Mouse (Mus musculus) forelimb bud, embryonic 11.5 days (tissue): ENCODE measurements at regions not wholly inside any gene's neighbourhood (a gene's known extent, or its start where the extent isn't known, plus 50 kb on each side); places are given as distances from the start of the nearest gene placed in this dataset.
A peak's percentile ranks its signal among the peaks of the same experiment; 100 is the strongest.

ENCODE experiments used
- DNase-seq: peaks from one replicate; pipeline ENCODE4 v3.0.0-alpha.2; 2012; ENCODE audit warnings: low read depth, low spot score

DNA sequence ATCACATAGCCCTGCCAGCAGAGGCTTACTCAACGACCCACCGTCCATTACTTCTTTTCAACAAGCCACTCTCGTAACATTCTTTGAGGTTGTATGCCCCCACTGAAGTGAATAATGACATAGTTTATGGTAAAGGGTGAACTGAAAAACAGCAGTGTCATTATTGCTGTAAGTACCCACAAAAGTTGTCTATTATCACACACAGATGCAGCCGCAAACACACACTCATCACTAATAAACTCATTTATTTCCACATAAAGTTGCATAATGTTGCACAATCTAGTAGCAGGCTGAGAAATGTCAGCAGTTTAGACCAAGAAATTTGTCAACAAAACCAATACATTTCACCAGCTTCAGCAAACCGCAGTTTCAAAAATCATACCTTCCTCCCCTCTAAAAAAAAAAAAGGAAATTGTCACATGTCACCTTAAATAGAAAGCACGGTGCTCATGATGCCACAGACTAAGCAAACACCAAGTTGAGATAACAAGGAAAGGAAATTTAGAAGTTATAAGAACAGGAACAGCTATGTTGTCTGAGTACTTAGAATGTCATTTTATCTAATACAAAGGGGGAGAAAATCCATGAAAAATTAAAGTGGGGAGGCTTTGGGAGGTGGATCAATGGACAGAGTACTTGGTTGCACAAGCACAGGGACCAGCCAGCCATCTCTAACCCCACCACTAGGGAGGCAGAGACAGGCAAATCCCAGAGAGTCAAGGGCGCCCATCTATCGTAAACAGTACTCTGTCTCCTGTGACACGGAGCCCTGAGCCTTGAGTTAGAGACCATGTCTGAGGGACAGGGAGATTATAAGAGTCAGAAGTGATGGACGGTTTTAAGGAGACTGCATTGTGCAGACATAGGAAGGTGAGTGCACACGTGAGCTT lies 195.9 kb downstream of the Hlx start:
- DNase-seq, result no peak

DNA sequence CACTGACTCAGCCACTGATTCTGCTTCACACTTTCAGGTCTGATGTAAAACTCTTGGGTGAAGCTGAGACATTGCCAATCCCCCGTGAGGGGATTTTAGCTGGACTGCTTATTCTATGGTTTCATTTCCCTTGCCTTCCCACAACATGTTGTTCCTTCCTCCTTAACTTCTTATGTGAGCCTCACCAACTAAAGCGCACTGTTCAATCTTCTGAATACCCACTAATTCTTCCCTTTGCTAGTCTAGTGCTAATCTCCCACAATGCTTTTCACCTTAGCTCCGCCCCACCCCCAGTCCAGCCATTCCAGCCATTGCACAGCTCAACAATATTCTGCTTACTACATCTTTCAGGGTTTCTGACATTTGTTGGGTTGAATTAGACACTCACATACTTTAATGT lies 196.7 kb downstream of the Hlx start:
- no peak for DNase-seq

DNA sequence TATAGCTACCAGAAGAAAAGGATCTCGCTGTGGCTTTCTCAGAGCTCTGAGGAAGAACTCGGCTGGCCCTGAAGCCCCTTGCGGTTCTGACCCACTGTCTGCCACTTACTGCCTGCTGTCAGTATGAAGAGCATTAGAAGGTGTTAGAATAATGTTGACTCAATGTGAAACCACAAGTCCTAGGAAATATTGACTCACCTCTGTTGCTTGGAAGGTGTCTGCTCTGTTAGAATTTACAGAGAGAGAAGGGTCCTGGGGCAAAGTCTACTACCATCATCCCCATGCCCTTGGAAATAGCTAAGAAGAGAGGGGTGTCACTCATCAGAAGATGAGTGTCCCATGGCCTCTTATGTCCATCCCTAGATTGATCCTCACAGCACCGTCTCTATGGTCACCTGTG lies 197.9 kb downstream of the Hlx start:
- no peak for DNase-seq

DNA sequence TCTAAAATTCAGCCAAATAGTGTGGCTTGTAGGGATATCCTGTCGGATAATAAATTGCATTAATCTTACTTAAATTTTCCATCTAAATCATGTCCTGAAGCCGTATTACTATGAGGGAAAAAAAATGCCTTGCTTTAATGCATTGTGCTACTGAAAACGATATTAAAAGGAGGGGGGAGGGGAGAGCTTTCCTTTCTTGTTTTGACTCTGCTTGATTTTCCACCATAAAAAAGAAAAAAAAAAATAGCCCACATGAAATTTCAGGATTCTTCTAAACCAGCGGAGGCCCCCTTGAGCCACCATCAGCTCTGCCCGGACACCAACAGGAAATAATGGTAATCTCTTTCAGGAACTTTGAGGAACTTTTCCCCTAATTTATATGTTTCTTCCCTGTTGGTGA lies 198.5 kb downstream of the Hlx start:
- no peak for DNase-seq

DNA sequence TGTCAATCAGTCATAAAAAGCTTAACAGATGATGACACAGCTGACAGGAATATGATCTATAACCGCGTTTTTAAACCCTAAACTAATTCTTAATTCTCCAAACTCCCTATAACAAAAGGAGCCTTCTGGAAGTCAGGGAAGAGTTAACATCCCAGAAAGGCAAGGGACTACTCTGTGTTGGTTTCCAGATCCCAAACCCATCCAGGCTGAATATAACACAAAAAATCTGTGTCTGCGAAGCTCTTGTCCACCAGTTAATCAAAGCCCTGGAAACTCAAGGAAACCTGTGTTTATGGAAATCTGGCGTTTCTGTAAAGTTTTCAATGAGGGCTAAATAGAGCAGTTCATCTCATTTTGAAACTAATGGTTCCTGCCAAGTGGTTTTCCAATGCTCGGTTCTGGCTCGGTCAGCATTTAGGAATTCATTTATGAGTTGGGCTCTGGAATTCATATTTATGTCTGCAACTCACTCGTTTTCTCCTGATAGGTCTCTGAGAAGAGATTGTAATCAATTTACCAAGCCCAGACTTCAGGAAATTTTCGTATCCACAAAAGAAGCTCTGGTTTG lies 199.8 kb downstream of the Hlx start:
- DNase-seq, result no peak

DNA sequence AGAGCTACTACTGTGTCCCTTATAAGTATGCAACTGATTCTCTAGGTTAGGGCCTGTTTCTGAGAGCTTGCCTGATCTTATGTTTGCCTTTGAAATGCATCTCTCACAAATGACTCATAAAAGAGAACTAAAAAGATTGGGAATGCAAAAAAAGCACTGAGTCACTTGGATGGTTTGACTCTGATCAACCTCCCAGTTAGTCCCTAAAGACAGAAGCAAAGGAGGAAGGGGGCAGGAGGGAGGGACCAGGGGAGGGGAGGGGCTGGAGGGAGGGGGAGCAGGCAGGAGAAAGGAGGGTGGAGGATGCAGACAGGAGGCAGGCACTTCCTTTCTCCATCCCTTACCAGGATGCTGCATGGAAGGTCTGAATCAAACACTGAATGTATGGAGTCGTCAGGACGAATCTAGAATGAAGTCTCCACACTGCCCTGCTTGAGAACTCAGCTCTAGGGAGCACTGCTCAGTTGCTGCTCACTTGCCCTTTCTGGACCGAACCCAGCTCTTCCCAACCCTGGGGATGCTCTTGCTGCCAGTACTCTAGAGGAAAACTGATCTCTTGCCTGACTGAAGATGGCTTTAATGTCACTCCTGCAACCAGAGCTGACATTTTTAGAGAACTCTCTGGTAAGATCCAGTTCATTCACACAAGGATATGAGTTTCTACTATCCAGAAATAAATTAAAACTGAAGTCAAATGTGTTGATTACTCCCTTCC lies 201.7 kb downstream of the Hlx start:
- no peak for DNase-seq

DNA sequence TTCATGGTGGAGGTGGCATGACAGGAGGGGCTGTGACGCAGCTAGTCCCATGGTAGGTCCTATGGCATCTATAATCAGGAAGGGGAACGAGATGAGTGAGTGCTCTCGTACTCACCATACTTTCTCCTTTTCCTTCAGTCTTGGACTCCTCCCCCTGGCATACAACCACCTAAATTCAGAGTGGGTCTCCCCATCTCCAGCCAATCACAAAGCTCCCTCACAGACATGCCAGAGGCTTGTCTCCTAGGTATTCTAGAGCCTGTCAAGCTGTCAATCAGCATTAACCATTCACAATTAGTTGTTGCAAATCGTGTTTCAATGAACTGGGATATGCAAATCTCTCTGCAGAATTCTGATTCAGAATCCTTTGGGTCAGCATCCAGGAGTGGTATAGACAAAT lies 206.7 kb downstream of the Hlx start:
- no peak for DNase-seq

DNA sequence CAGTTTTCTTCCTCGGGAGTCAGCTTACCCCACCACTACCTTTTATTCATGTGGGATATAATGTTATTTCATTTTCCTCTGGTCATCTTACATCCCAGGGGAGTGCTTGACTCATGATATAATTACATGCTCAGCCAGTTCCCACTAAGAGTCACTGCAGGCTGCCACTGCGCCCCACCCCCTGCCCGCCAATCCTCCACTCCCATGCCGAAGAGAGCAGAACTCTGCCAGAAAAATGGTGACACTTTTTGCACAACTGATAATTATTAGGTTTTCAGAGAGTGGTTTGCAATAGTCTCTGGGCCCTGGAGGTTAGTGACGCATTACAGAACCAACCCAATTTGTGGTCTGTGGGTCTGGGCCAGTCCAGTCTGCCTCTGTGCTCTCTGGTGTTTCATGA lies 212.9 kb downstream of the Hlx start:
- DNase-seq, result no peak

DNA sequence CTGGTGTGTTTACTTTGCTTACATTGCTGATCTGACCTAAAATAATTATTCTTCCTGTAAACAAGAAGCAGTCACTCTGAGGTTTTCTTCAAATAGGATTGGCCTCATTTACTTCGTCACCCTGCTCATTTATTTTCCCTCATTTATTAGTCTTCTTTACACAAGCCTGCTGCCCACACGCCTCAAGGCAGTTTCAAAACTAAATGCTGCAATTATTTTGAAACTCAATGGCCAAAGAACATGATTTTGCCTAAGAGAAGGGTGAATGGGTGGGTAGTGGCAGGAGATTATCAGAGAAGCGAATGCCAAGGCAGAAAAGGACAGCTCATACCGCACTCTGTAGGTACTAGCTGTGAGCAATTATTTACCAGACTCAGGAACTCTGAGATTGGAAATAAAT lies 227.8 kb downstream of the Hlx start:
- no peak for DNase-seq

DNA sequence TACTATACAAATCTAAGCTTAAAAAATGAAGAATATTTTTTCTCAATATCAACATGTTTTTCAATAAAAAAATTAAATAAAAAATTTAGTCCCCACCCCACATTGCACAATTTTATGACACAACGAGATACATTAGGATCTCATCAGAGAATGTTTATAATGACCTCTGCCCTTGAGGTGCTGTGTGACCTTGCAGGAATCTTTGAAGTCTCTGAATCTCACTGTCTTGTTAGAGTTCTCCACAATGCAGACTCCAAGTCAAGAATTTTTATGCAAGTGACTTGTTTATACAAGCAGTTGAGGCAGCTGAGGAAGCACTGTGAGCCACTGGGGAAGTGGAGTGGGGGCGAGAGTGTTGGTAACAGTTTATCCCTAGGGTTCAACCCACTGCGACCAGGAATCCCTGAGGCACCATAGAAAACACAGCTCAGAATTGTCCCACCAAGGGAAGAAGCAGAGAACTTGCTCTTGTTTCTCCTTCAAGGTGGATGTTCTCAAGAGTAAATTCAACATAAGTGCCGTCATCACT lies 228.5 kb downstream of the Hlx start:
- no peak for DNase-seq

DNA sequence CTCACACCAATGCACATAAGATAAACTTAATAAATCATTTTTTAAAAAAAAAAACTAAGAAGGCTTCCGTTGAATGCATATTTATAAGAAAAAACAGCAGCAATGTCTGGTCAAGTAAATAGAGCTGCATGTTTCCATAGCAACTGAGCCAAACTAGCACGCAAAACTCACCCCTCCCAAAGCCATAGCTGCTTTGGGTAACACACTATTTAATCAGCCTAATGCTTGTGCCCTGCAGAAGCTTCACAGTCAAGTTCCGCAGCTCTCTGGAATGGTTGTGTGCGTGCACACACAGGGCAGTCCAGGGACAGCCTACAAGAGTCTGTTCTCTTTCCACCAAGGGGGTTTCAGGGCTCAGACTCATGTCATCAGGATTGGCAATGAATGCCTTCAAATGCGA lies 231.7 kb downstream of the Hlx start:
- DNase-seq, result no peak

DNA sequence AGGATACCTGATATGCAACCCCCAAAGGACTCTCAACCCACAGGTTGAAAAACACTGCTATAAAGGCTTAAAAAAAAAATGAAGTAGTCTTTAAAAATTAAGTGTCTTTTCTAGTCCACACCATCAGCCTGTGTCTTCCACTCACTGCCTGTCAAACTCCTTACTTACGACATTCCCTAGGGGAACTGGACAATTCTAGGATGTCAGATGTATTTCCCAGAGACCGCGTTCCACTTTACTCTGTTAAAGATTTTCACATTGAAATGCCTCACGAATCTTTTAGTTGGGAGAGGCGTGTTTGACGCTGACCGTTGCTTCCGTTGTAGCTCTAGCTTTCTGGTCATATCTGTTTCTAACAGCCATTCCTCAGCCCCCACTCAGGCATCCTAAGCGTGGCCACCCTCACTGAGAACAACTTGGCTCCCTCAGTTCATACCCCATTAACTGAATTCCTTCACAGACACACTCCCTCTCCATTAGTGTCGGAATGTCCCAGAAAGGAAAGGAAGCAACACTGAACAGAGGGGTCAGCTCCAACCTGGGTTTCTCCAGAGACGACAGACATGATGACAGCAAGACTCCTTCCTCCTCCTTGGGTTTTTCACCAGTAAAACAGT lies 233.4 kb downstream of the Hlx start:
- DNase-seq, result no peak

DNA sequence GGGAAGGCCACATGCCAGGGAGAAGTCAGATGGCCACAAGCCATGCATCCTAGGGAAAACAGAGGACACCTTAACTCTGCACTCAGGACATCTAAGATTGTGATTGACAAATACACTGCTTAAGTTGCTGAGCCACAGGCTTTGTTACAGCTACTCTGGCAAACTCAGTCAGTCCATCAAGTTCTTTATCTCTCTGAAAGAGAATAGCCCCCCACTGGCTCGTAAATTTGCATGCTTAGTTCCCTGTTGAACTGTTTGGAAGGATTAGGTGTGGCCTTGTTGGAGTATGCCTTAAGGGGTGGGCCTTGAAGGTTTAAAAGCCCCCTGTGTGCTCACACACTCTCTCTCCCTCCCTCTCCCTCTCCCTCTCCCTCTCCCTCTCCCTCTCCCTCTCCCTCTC lies 235.4 kb downstream of the Hlx start:
- no peak for DNase-seq

DNA sequence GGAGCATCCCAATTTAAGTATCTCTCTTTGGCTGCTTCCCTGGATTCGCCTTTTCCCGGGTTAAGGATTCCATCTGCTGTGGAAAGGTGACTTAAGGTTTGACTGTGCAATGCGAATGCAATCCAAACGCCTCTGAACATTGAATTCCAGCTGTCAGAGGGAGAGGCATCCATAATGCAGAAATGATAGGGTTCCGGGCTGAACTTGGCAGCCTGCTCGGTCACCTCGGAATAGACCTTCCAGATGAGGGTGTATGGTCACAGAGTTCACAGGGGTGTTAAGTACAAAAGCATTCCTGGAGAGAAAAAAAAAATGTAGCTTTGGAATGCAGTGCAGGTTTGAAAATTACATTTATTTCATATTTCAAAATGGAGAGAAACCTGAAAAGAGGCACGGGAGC lies 238.6 kb downstream of the Hlx start:
- no peak for DNase-seq

DNA sequence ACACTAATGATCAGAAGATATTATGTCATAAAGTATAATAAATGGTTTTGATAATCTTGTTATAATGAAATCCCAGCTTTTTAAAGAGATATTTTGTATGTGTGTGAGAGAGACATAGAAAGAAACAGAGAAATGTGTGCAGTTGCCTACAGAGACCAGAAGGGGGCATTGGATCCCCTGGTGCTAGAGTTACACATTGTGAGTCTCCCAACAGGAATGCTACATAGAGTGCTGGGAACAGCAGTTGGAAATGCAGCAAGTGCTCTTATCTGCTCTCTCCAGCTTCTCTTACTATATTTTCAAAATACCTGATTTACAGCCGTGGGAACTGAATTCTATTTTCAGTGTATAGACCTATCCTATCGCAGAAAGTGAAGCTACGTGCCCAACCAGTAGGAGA lies 240.3 kb downstream of the Hlx start:
- no peak for DNase-seq

DNA sequence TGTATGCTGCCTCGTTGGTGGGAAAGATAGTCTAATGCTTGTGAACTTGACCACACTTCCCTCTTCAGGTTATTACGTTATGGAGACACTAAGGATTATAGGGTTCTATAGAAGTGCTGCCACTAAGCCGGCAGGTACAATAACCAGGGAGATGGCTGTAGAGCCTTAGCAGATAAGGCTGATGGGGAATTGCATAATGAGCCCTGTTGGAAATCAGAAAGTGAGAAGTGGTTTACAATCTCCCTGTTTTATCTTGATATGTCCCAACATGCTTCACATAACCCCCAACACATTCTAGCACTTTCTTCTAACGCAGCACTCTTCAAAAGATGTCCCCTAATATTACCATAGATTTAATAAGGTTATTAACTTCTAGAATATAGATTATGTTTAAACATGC lies 241.2 kb downstream of the Hlx start:
- DNase-seq, result no peak

DNA sequence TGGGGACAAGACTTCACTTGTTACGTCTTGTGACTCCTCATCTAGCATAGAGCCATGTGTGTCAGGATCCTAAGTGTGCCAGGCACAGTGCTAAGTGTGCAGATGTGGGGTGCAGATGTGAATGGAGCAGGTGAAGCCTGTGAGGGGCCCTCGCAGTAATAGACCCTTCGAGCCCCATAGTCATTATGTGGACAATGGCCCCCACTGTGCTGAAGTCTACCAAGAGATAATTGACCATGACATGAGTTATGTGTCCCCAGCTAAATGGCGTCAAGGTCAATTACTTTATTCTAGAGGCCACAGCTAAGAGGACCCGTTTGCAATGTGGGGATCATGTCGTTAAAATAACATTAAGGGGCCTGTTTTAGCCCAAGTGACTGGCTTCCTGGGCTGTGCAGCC lies 245.0 kb downstream of the Hlx start:
- peak; percentile 20 for DNase-seq

DNA sequence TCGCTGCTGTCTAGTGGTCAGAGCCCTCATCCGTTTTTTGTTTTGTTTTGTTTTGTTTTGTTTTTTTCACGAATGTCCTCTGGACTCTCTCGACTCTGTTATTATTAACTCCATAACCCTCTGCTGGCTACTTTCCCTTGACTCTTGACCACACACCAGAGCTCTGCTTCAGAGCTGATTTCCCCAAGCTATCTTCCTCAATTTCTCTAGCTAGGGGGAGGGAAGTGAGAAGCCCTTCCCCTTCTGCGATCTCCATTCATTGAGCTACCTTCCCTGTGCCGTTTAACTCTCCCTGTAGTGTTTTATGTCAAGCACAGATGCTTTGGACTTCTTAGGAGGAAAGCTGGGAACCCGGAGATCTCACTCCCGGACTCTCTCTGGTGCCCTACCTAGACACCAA lies 247.6 kb downstream of the Hlx start:
- no peak for DNase-seq

DNA sequence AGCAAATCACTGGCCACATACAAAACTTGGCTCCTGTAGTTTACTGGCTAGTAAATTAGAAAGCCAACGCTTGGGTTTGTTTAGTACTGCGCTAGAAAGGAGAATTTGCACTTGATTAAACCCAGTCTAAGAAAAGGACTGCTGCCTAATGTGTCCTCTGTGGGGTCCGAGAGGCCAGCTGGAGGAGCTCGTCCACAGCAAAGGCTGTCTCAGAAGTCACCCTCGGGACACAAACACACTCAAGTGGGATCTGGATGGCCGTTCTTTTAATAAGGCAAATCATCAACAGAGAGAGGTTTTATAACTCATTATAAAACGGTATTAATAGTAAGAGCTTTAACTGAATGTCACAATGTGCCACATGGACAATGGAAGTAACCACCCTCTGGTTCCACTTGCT lies 249.0 kb downstream of the Hlx start:
- no peak for DNase-seq

DNA sequence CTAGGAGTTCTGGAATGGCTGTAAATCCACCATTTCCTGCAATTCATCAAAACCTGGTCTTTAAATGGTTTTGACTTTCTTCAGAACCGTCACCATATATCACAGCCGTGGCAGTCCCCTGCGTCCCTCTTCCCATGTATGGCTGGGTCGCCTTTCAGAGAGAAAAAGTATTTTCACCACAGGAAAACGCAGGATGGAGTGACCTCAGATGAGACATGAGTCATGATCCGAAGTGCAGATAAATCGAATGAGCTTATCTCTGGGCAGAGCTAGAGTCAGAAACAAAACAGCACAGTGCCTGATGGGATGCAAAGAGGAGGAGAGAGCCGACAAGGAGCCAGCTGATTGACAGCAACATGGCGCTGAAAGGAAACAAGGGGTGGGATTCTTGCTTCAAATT lies 250.4 kb downstream of the Hlx start:
- no peak for DNase-seq

DNA sequence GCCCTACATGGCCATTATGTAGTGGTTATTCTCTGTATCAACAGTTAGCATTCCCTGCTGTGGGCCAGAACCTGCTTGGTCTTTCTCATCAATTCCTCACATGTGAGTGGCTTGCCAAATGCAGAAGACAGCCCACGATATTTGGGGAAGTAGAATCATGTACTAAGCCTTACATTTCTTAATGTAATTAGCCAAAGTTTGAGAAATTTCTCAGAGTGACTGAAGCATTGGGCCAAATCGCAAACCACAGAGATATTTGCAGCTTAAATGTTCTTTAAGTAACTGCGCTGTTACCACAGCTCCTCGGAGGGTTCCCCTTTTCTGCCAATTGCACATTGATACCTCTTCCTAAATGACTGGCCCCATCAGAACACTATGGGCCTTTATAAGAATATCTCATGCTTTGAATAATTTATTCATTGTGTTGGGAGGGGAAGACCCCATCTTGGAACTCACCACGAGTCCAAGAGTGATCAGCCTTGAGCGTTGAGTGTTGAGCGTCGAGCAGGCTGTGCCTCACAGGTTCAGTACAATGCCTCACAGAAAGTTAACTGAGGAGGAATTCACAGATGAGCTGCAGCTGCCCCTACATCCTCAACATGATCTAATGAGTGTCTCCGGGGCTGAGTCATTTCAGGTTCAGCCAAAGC lies 251.7 kb downstream of the Hlx start:
- no peak for DNase-seq

DNA sequence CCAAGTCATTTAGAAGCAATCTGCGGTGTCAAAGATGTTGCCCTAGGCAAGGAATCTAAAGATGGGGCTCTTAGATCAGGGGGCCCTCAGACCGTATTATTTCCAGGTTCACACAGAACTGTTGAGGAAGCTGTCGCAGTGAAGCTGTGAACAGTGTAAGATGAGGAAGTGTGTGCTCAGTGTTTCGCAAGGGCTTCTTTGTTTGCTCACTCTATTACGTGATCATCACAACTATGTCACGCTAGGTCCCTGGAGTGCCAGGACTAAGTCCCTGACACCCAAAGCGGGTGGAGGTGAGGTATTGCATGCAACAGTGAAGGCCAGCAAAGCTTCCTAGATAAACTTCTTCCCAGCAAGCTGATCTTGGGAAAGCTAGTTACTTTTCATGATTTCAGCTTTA lies 254.4 kb downstream of the Hlx start:
- DNase-seq, result no peak
